Mouse (Mus musculus) embryonic fibroblast, embryonic 13.5 days (primary cell): ENCODE data around the gene Nelfb.

Source experiments
- CTCF ChIP-seq: IDR thresholded peaks from 2 replicates; pipeline ENCODE4 v1.5.1; 2011; ENCODE audit warnings: mild to moderate bottlenecking, control low read depth, low read length, moderate library complexity, borderline replicate concordance; ENCODE audit not compliant: insufficient read depth
- POLR2A ChIP-seq: IDR thresholded peaks from 2 replicates; pipeline ENCODE4 v1.6.1; 2011; ENCODE audit warnings: low read depth, mild to moderate bottlenecking, control low read depth, low read length, moderate library complexity

- TF ChIP-seq CTCF, result peak; percentile 43; the same call in 1 of the 2 replicates
- peak; percentile 57 for TF ChIP-seq POLR2A
Measured at GRCm38 (mm10) chr2:25180478-25180903, 30.8 kb downstream of the Nelfb start, which contains the start of gene Nrarp.
